Mouse (Mus musculus) neural tube, embryonic 14.5 days (tissue): ENCODE measurements at regions not wholly inside any gene's neighbourhood (a gene's known extent, or its start where the extent isn't known, plus 50 kb on each side); places are given as distances from the start of the nearest gene placed in this dataset.

Source experiments
- ATAC-seq: fragments of 200-750 bp; cut with Nextera tagmentation; 2 replicates; pipeline ENCODE4 v1.8.0; 2017; ENCODE audit warnings: low read depth, mild to moderate bottlenecking, moderate TSS enrichment, moderate library complexity
- H3K27ac ChIP-seq: fragments of 300-500 bp; sonication (generic); 2 replicates; pipeline ENCODE4 v1.5.1; 2014; ENCODE audit warnings: low read depth, mild to moderate bottlenecking, control low read depth, low read length, moderate library complexity, mixed read lengths
- H3K27me3 ChIP-seq: fragments of 300-500 bp; sonication (generic); 2 replicates; pipeline ENCODE4 v1.6.1; 2014; ENCODE audit warnings: low read length; ENCODE audit not compliant: control insufficient read depth, insufficient read depth
- H3K36me3 ChIP-seq: fragments of 300-500 bp; sonication (generic); 2 replicates; pipeline ENCODE4 v1.6.1; 2014; ENCODE audit warnings: low read length, mixed read lengths; ENCODE audit not compliant: control insufficient read depth, insufficient read depth
- H3K4me1 ChIP-seq: fragments of 300-500 bp; sonication (generic); 2 replicates; pipeline ENCODE4 v1.6.1; 2014; ENCODE audit warnings: low read length; ENCODE audit not compliant: control insufficient read depth, insufficient read depth
- H3K4me2 ChIP-seq: fragments of 300-500 bp; sonication (generic); 2 replicates; pipeline ENCODE4 v1.6.1; 2014; ENCODE audit warnings: mild to moderate bottlenecking, low read depth, low read length, control low read depth
- H3K4me3 ChIP-seq: fragments of 300-500 bp; sonication (generic); 2 replicates; pipeline ENCODE4 v1.5.1; 2014; ENCODE audit warnings: low read depth, low read length, control low read depth, mixed read lengths
- H3K9ac ChIP-seq: fragments of 300-500 bp; sonication (generic); replicated peaks from 2 replicates; pipeline ENCODE4 v1.6.1; 2014; ENCODE audit warnings: low read depth, mild to moderate bottlenecking, control low read depth, low read length, mixed read lengths
- H3K9me3 ChIP-seq: fragments of 300-500 bp; sonication (generic); 2 replicates; pipeline ENCODE4 v1.6.1; 2016; ENCODE audit warnings: low read length; ENCODE audit not compliant: control insufficient read depth
- WGBS: fragments of 180-500 bp; shearing (Covaris S2); extraction: QIAGEN DNeasy Blood & Tissue Kit; methylation state at CpG from one replicate; pipeline ENCODE4 v1.1.7; 2014; 5-methylcytosine and 5-hydroxymethylcytosine counted together

DNA sequence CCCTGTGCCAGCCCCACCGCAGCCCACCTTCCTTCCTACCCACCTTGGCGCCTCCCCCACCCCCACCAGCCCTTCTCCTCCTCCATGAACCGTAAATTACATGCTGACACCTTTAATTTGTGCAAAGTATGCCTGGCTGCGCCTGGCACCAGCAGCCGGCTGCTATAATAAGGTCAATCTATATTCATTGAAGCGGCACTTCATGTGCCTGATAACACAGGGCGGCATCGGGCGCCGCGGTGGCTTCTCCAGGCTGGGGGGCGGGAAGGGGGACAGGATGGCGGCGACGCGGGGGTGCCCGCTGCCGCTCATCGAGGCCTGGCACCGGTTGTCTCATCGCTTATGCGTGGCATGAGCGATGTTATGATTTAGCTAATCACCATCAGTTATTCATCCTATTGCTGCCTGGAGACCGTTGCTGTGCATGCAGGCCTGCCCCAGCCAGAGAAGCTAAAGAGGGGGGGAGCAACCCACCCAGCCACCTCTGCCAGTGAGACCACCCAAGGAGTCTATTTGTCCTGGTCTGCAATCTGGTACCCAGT, 157.5 kb downstream of the Rplp1 start:
- Histone ChIP-seq H3K9me3 (no peaks in the 10 kb centered on the region), H3K4me1 (peaks cover 19% of the 10 kb centered on the region), H3K27me3 (no peaks in the 10 kb centered on the region), H3K27ac (peak overlapping the region; percentile 44), H3K9ac (no peak overlapping the region), H3K4me2 (peak overlapping the region; percentile 8; the same call in 1 of the 2 replicates), H3K36me3 (no peaks in the 10 kb centered on the region), H3K4me3 (no peak overlapping the region)
- 22% methylated on average over 24 of the region's 24 CpGs for WGBS
- peak; percentile 90 for ATAC-seq

- H3K4me2 ChIP-seq = no peak overlapping the region
- H3K27me3 ChIP-seq = no peaks in the 10 kb centered on the region
- no peaks in the 10 kb centered on the region for H3K9me3 ChIP-seq
- H3K4me3 ChIP-seq = no peak overlapping the region
- no peak overlapping the region for H3K9ac ChIP-seq
- no peaks in the 10 kb centered on the region for H3K36me3 ChIP-seq
- 41% methylated on average over 15 of the region's 15 CpGs for WGBS
- H3K27ac ChIP-seq = peak overlapping the region; percentile 44; the same call in 1 of the 2 replicates
- ATAC-seq = peak; percentile 47
- peaks cover 19% of the 10 kb centered on the region for H3K4me1 ChIP-seq
Measured at GRCm38 (mm10) chr9:61756224-61756800, 158.0 kb downstream of the Rplp1 start.

GRCm38 (mm10) chr9:61755311-61755710, 159.0 kb downstream of the Rplp1 start:
- Histone ChIP-seq H3K4me1 (peaks cover 19% of the 10 kb centered on the region), H3K4me2 (no peak overlapping the region), H3K9ac (no peak overlapping the region), H3K9me3 (no peaks in the 10 kb centered on the region), H3K27ac (no peak overlapping the region), H3K36me3 (no peaks in the 10 kb centered on the region), H3K4me3 (no peak overlapping the region), H3K27me3 (no peaks in the 10 kb centered on the region)
- WGBS = 52% methylated on average over 3 of the region's 3 CpGs
- no peak for ATAC-seq

DNA sequence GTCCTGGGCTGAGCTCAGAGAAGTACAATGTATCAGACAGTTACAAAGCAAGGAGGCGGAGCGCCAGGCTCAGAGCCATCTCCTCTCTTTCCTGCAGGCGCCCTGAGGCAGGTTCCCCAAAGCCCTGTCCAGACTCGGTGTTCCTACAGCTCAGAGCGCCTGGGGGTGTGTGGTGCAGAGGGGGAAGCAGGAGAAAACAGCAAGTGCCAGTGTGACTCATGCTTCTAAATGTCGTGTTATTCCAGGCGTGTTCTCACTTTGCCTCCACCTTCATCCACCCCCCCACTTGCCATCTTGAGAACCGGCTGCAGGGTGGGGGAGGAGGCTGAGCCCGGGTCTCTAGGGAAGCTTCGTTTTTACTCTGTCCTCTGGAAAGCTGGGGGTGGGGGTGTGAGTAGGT, 160.5 kb downstream of the Rplp1 start:
- no peaks in the 10 kb centered on the region for H3K36me3 ChIP-seq
- 32% methylated on average over 10 of the region's 10 CpGs for WGBS
- peaks cover 19% of the 10 kb centered on the region for H3K4me1 ChIP-seq
- ATAC-seq = no peak
- no peak overlapping the region for H3K4me3 ChIP-seq
- H3K9ac ChIP-seq = no peak overlapping the region
- no peak overlapping the region for H3K27ac ChIP-seq
- no peaks in the 10 kb centered on the region for H3K27me3 ChIP-seq
- no peaks in the 10 kb centered on the region for H3K9me3 ChIP-seq
- H3K4me2 ChIP-seq = no peak overlapping the region

- H3K4me3 ChIP-seq = no peak overlapping the region
- no peak overlapping the region for H3K4me2 ChIP-seq
- no peaks in the 10 kb centered on the region for H3K9me3 ChIP-seq
- H3K4me1 ChIP-seq = no peaks in the 10 kb centered on the region
- no peak overlapping the region for H3K9ac ChIP-seq
- no peak for ATAC-seq
- no peak overlapping the region for H3K27ac ChIP-seq
- no peaks in the 10 kb centered on the region for H3K36me3 ChIP-seq
- 89% methylated on average over 4 of the region's 4 CpGs for WGBS
- H3K27me3 ChIP-seq = no peaks in the 10 kb centered on the region
Measured at GRCm38 (mm10) chr9:61749201-61749600, 165.1 kb downstream of the Rplp1 start.

GRCm38 (mm10) chr9:61748416-61748815, 165.9 kb downstream of the Rplp1 start:
- ATAC-seq = no peak
- H3K27ac ChIP-seq = no peak overlapping the region
- H3K27me3 ChIP-seq = no peaks in the 10 kb centered on the region
- H3K9ac ChIP-seq = no peak overlapping the region
- H3K4me3 ChIP-seq = no peak overlapping the region
- no peaks in the 10 kb centered on the region for H3K36me3 ChIP-seq
- no peaks in the 10 kb centered on the region for H3K4me1 ChIP-seq
- no peaks in the 10 kb centered on the region for H3K9me3 ChIP-seq
- H3K4me2 ChIP-seq = no peak overlapping the region

- Histone ChIP-seq H3K4me1 (no peaks in the 10 kb centered on the region), H3K4me2 (no peak overlapping the region), H3K9me3 (no peaks in the 10 kb centered on the region), H3K36me3 (no peaks in the 10 kb centered on the region), H3K9ac (no peak overlapping the region), H3K4me3 (no peak overlapping the region), H3K27me3 (no peaks in the 10 kb centered on the region), H3K27ac (no peak overlapping the region)
- ATAC-seq = no peak
- 55% methylated on average over 6 of the region's 6 CpGs for WGBS
Measured at GRCm38 (mm10) chr9:61746401-61746800, 167.9 kb downstream of the Rplp1 start.

- 10% methylated on average over 7 of the region's 7 CpGs for WGBS
- Histone ChIP-seq H3K9ac (no peak overlapping the region), H3K36me3 (no peaks in the 10 kb centered on the region), H3K4me2 (no peak overlapping the region), H3K9me3 (no peaks in the 10 kb centered on the region), H3K4me1 (no peaks in the 10 kb centered on the region), H3K27me3 (no peaks in the 10 kb centered on the region), H3K4me3 (no peak overlapping the region), H3K27ac (no peak overlapping the region)
- no peak for ATAC-seq
Measured at GRCm38 (mm10) chr9:61745301-61745801, 169.0 kb downstream of the Rplp1 start.

DNA sequence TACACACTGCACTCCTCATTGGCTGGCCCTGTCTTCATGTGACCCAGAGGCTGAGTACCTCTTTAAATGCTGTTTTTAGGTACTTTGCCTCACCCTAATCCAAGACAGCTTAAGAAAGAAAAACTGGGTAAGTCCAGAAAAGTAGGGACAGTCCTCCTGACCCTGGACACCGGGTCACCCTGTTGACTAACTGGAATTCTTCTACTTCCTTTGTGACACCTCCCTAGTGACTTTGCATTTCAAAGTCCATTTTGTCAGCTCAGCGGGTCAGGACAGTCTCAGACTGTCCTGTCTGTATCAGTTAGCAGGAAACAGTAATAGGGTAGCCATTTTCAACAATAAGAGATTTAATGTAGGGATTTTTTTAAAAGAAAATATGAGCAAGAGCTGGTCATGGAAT, 180.8 kb downstream of the Rplp1 start:
- H3K4me1 ChIP-seq = no peaks in the 10 kb centered on the region
- no peak for ATAC-seq
- H3K4me3 ChIP-seq = no peak overlapping the region
- H3K36me3 ChIP-seq = no peaks in the 10 kb centered on the region
- no peak overlapping the region for H3K9ac ChIP-seq
- no peak overlapping the region for H3K27ac ChIP-seq
- no peaks in the 10 kb centered on the region for H3K9me3 ChIP-seq
- WGBS = 54% methylated on average over 2 of the region's 2 CpGs
- H3K27me3 ChIP-seq = no peaks in the 10 kb centered on the region
- H3K4me2 ChIP-seq = no peak overlapping the region
